Mouse (Mus musculus): ENCODE results near the gene Gsk3a. TPM values are rescaled to one million over a fixed set of nuclear protein-coding genes. Genes with fewer than 3 reads are reported as not detected.

Gsk3a gene
- polyA plus RNA-seq, 1 experiment from 2014 or later, result 20.3 TPM

GRCm38 (mm10) chr7:25243361-25243760 lies 5.7 kb upstream of the Gsk3a start:
- H3K27ac ChIP-seq, result no peak overlapping the region
- no peak overlapping the region for H3K4me3 ChIP-seq
- no peak overlapping the region for H3K4me2 ChIP-seq (replicated peaks)
- H3K9me3 ChIP-seq, result no peaks in the 10 kb centered on the region
- ATAC-seq (ENCODE audit: low FRiP score, low read depth), result no peak
- H3K4me1 ChIP-seq, result peaks cover 25% of the 10 kb centered on the region
- no peak overlapping the region for H3K9ac ChIP-seq
- no peaks in the 10 kb centered on the region for H3K27me3 ChIP-seq (replicated peaks)
- WGBS, result 91% methylated on average over 4 of the region's 4 CpGs
- peaks cover 23% of the 10 kb centered on the region for H3K36me3 ChIP-seq

- H3K36me3 ChIP-seq, result peaks cover 23% of the 10 kb centered on the region
Observed at GRCm38 (mm10) chr7:25241062-25241461, 3.4 kb upstream of the Gsk3a start.

GRCm38 (mm10) chr7:25240631-25241030 lies 3.0 kb upstream of the Gsk3a start:
- Histone ChIP-seq H3K27me3 (replicated peaks) (no peaks in the 10 kb centered on the region), H3K4me3 (no peak overlapping the region), H3K36me3 (peaks cover 25% of the 10 kb centered on the region), H3K4me2 (replicated peaks) (no peak overlapping the region), H3K9me3 (no peaks in the 10 kb centered on the region), H3K9ac (no peak overlapping the region), H3K27ac (no peak overlapping the region), H3K4me1 (peaks cover 13% of the 10 kb centered on the region)
- ATAC-seq (ENCODE audit: low FRiP score, low read depth), result no peak
- 60% methylated on average over 7 of the region's 7 CpGs for WGBS

More at GRCm38 (mm10) chr7:25241062-25241461, 3.4 kb upstream of the Gsk3a start:
- ATAC-seq (ENCODE audit: low FRiP score, low read depth), result no peak
- 37% methylated on average over 2 of the region's 2 CpGs for WGBS
- H3K4me1 ChIP-seq, result peaks cover 12% of the 10 kb centered on the region
- no peaks in the 10 kb centered on the region for H3K9me3 ChIP-seq
- no peak overlapping the region for H3K27ac ChIP-seq
- H3K9ac ChIP-seq, result no peak overlapping the region
- H3K27me3 ChIP-seq (replicated peaks), result no peaks in the 10 kb centered on the region
- no peak overlapping the region for H3K4me3 ChIP-seq
- H3K4me2 ChIP-seq (replicated peaks), result no peak overlapping the region

- Histone ChIP-seq H3K4me1 (peaks cover 18% of the 10 kb centered on the region), H3K4me2 (replicated peaks) (peak overlapping the region; percentile 69), H3K9me3 (no peaks in the 10 kb centered on the region), H3K36me3 (peaks cover 18% of the 10 kb centered on the region), H3K27me3 (replicated peaks) (no peaks in the 10 kb centered on the region), H3K9ac (peak overlapping the region; percentile 14; the same call in 1 of the 2 replicates), H3K4me3 (peak overlapping the region; percentile 97; the same call in 1 of the 2 replicates), H3K27ac (no peak overlapping the region)
- peak; percentile 44 for ATAC-seq (ENCODE audit: low FRiP score, low read depth)
- WGBS, result 3% methylated on average over 30 of the region's 30 CpGs
Observed at GRCm38 (mm10) chr7:25238829-25239623, 1.4 kb upstream of the Gsk3a start.

GRCm38 (mm10) chr7:25238015-25238706 lies 510 bp upstream of the Gsk3a start:
- ATAC-seq (ENCODE audit: low FRiP score, low read depth), result peak; percentile 94
- H3K4me3 ChIP-seq, result peak overlapping the region; percentile 97
- no peak overlapping the region for H3K27ac ChIP-seq
- peak overlapping the region; percentile 98; the same call in 1 of the 2 replicates for H3K9ac ChIP-seq
- H3K4me2 ChIP-seq (replicated peaks), result peak overlapping the region; percentile 69
- under 1% methylated on average over 23 of the region's 23 CpGs for WGBS
- no peaks in the 10 kb centered on the region for H3K9me3 ChIP-seq
- H3K4me1 ChIP-seq, result peaks cover 18% of the 10 kb centered on the region
- no peaks in the 10 kb centered on the region for H3K27me3 ChIP-seq (replicated peaks)
- peaks cover 26% of the 10 kb centered on the region for H3K36me3 ChIP-seq

- Histone ChIP-seq H3K9me3 (no peaks in the 10 kb centered on the region), H3K27ac (no peak overlapping the region), H3K9ac (no peak overlapping the region), H3K27me3 (replicated peaks) (no peaks in the 10 kb centered on the region), H3K36me3 (peaks cover 48% of the 10 kb centered on the region), H3K4me1 (peaks cover 18% of the 10 kb centered on the region), H3K4me2 (replicated peaks) (peak overlapping the region; percentile 69), H3K4me3 (no peak overlapping the region)
- WGBS, result 88% methylated on average over 5 of the region's 5 CpGs
- no peak for ATAC-seq (ENCODE audit: low FRiP score, low read depth)
Observed at GRCm38 (mm10) chr7:25235526-25235925, 2.1 kb downstream of the Gsk3a start.

GRCm38 (mm10) chr7:25233061-25233460 lies 4.6 kb downstream of the Gsk3a start:
- no peak for ATAC-seq (ENCODE audit: low FRiP score, low read depth)
- Histone ChIP-seq H3K4me2 (replicated peaks) (no peak overlapping the region), H3K27me3 (replicated peaks) (no peaks in the 10 kb centered on the region), H3K36me3 (peaks cover 72% of the 10 kb centered on the region), H3K9me3 (no peaks in the 10 kb centered on the region), H3K9ac (no peak overlapping the region), H3K4me1 (peaks cover 18% of the 10 kb centered on the region), H3K27ac (no peak overlapping the region), H3K4me3 (no peak overlapping the region)
- WGBS, result 86% methylated on average over 2 of the region's 2 CpGs

GRCm38 (mm10) chr7:25232101-25232648 lies 5.5 kb downstream of the Gsk3a start:
- Histone ChIP-seq H3K4me1 (peaks cover 18% of the 10 kb centered on the region), H3K36me3 (peaks cover 81% of the 10 kb centered on the region), H3K27ac (no peak overlapping the region), H3K4me2 (replicated peaks) (no peak overlapping the region), H3K9me3 (no peaks in the 10 kb centered on the region), H3K27me3 (replicated peaks) (no peaks in the 10 kb centered on the region), H3K9ac (no peak overlapping the region), H3K4me3 (no peak overlapping the region)
- ATAC-seq (ENCODE audit: low FRiP score, low read depth), result no peak
- 68% methylated on average over 5 of the region's 5 CpGs for WGBS

- 91% methylated on average over 9 of the region's 9 CpGs for WGBS
- no peak overlapping the region for H3K4me2 ChIP-seq (replicated peaks)
- H3K36me3 ChIP-seq, result peaks cover 94% of the 10 kb centered on the region
- H3K27ac ChIP-seq, result no peak overlapping the region
- H3K4me1 ChIP-seq, result peaks cover 5% of the 10 kb centered on the region
- H3K9ac ChIP-seq, result no peak overlapping the region
- no peak for ATAC-seq (ENCODE audit: low FRiP score, low read depth)
- H3K27me3 ChIP-seq (replicated peaks), result no peaks in the 10 kb centered on the region
- no peaks in the 10 kb centered on the region for H3K9me3 ChIP-seq
- H3K4me3 ChIP-seq, result no peak overlapping the region
Observed at GRCm38 (mm10) chr7:25230690-25231285, 6.9 kb downstream of the Gsk3a start.

GRCm38 (mm10) chr7:25227523-25228300 lies 9.9 kb downstream of the Gsk3a start:
- 88% methylated on average over 1 of the region's 1 CpGs for WGBS
- Histone ChIP-seq H3K4me1 (0 out of 2 replicates have a peak, but pooled peaks cover 3% of the 10 kb centered on the region), H3K4me3 (no peak overlapping the region), H3K36me3 (peaks cover 93% of the 10 kb centered on the region), H3K27ac (no peak overlapping the region), H3K9ac (no peak overlapping the region), H3K9me3 (no peaks in the 10 kb centered on the region), H3K4me2 (replicated peaks) (no peak overlapping the region), H3K27me3 (replicated peaks) (no peaks in the 10 kb centered on the region)
- no peak for ATAC-seq (ENCODE audit: low FRiP score, low read depth)

- Histone ChIP-seq H3K4me1 (peaks cover 35% of the 10 kb centered on the region), H3K9ac (0 out of 2 replicates have a peak overlapping the region, but pooled peaks have one; percentile 54), H3K27me3 (replicated peaks) (no peaks in the 10 kb centered on the region), H3K36me3 (peaks cover 40% of the 10 kb centered on the region), H3K4me2 (replicated peaks) (peak overlapping the region; percentile 98), H3K9me3 (no peaks in the 10 kb centered on the region), H3K4me3 (peak overlapping the region; percentile 49; the same call in 1 of the 2 replicates), H3K27ac (no peak overlapping the region)
- no peak for ATAC-seq (ENCODE audit: low FRiP score, low read depth)
- 92% methylated on average over 10 of the region's 10 CpGs for WGBS
Observed at GRCm38 (mm10) chr7:25222275-25222967, 15.2 kb downstream of the Gsk3a start.

All from neural tube, embryonic 12.5 days (tissue).